Mouse (Mus musculus) midbrain, embryonic 11.5 days (tissue): ENCODE measurements at regions not wholly inside any gene's neighbourhood (a gene's known extent, or its start where the extent isn't known, plus 50 kb on each side); places are given as distances from the start of the nearest gene placed in this dataset.

Experiments
- ATAC-seq: fragments of 200-750 bp; cut with Nextera tagmentation; 2 replicates; pipeline ENCODE4 v1.8.0; 2017; ENCODE audit warnings: moderate TSS enrichment, moderate library complexity; ENCODE audit not compliant: low FRiP score
- DNase-seq: peaks from one replicate; pipeline ENCODE4 v3.0.0; 2015; ENCODE audit warnings: low spot score; ENCODE audit errors: missing footprints
- H3K27ac ChIP-seq: fragments of 300-500 bp; sonication (generic); 2 replicates; pipeline ENCODE4 v1.5.1; 2014; ENCODE audit warnings: low read depth, low read length
- H3K27me3 ChIP-seq: fragments of 300-500 bp; sonication (generic); 2 replicates; pipeline ENCODE4 v1.6.1; 2014; ENCODE audit warnings: mild to moderate bottlenecking, low read length, moderate library complexity, mixed read lengths; ENCODE audit not compliant: control insufficient read depth, insufficient read depth
- H3K36me3 ChIP-seq: fragments of 300-500 bp; sonication (generic); 2 replicates; pipeline ENCODE4 v1.6.1; 2014; ENCODE audit warnings: mild to moderate bottlenecking, low read length, moderate library complexity, mixed read lengths; ENCODE audit not compliant: control insufficient read depth, insufficient read depth
- H3K4me1 ChIP-seq: fragments of 300-500 bp; sonication (generic); 2 replicates; pipeline ENCODE4 v1.6.1; 2014; ENCODE audit warnings: low read length; ENCODE audit not compliant: control insufficient read depth, insufficient read depth
- H3K4me2 ChIP-seq: fragments of 300-500 bp; sonication (generic); 2 replicates; pipeline ENCODE4 v1.6.1; 2014; ENCODE audit warnings: mild to moderate bottlenecking, moderate library complexity
- H3K4me3 ChIP-seq: fragments of 300-500 bp; sonication (generic); 2 replicates; pipeline ENCODE4 v1.5.1; 2014; ENCODE audit warnings: low read depth, low read length
- H3K9ac ChIP-seq: fragments of 300-500 bp; sonication (generic); 2 replicates; pipeline ENCODE4 v1.6.1; 2014; ENCODE audit warnings: low read length
- H3K9me3 ChIP-seq: fragments of 300-500 bp; sonication (generic); 2 replicates; pipeline ENCODE4 v1.6.1; 2016; ENCODE audit warnings: low read length; ENCODE audit not compliant: control insufficient read depth
- WGBS: fragments of 180-500 bp; shearing (Covaris S2); extraction: QIAGEN DNeasy Blood & Tissue Kit; methylation state at CpG from one replicate; pipeline ENCODE4 v1.1.7; 2014; 5-methylcytosine and 5-hydroxymethylcytosine counted together

GRCm38 (mm10) chr15:70034976-70035375, 3534.3 kb upstream of the Lrrc6 start:
- H3K27me3 ChIP-seq = no peaks in the 10 kb centered on the region
- ATAC-seq = no peak
- DNase-seq = no peak
- 83% methylated on average over 7 of the region's 7 CpGs for WGBS
- no peaks in the 10 kb centered on the region for H3K9me3 ChIP-seq
- H3K9ac ChIP-seq = no peak overlapping the region
- H3K27ac ChIP-seq = no peak overlapping the region
- no peak overlapping the region for H3K4me3 ChIP-seq
- no peaks in the 10 kb centered on the region for H3K36me3 ChIP-seq
- H3K4me1 ChIP-seq = no peaks in the 10 kb centered on the region
- no peak overlapping the region for H3K4me2 ChIP-seq

DNA sequence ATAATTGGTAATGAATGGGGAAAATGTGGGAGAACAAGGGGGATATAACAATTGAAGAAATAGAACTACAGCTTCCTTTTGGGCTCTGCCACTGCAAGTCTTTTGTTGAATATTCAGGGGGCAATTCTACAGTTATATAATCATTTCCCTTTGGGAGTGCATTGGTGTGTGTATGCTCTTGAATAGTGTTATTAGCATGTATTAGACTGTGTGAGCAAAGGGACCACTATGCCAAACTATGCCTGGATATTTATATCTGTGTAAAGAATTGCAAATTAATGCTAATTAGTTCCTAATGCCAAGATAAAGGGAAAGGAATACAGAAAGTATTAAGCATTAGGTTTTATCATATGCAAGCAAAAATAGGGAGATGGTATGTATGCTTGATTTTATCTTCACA, 3528.8 kb upstream of the Lrrc6 start:
- ATAC-seq (peak; percentile 66), DNase-seq (no peak)
- no peak overlapping the region for H3K9ac ChIP-seq
- H3K4me2 ChIP-seq = no peak overlapping the region
- H3K27ac ChIP-seq = no peak overlapping the region
- H3K4me1 ChIP-seq = no peaks in the 10 kb centered on the region
- no peaks in the 10 kb centered on the region for H3K27me3 ChIP-seq
- no peak overlapping the region for H3K4me3 ChIP-seq
- H3K36me3 ChIP-seq = no peaks in the 10 kb centered on the region
- H3K9me3 ChIP-seq = no peaks in the 10 kb centered on the region

DNA sequence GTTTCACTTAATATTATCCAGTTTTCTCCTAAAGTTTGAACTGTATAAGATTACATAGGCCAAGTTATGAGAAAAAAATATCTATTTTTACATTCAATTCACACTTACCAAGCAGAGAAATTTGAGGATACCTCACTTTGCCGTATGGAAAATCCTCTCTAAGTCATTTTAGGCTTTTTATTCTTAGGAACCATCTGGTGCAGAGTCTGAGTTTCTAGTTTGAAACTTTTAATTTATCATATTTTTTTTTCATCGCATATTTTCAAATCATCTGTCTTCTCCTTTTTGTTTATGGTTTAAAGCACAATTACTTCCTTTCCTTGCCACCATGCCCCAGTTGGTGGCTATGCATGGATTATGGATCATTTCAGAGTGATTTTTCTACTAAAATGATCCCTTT, 3512.1 kb upstream of the Lrrc6 start:
- Histone ChIP-seq H3K9me3 (no peaks in the 10 kb centered on the region), H3K4me2 (no peak overlapping the region), H3K27me3 (no peaks in the 10 kb centered on the region), H3K4me3 (no peak overlapping the region), H3K4me1 (no peaks in the 10 kb centered on the region), H3K9ac (no peak overlapping the region), H3K36me3 (no peaks in the 10 kb centered on the region), H3K27ac (no peak overlapping the region)
- DNase-seq = no peak
- no peak for ATAC-seq
- WGBS = 94% methylated on average over 2 of the region's 2 CpGs
